Mouse (Mus musculus): ENCODE measurements around the gene Gm28051.

Gene Gm28051

GRCm38 (mm10) chr12:102672857-102673839 lies 84.4 kb downstream of the Gm28051 start:
- CTCF ChIA-PET: interaction anchor here in 1 of 4 experiments (1.0 kb wide), 1 partner anchor 30 kb away, joined by 3 read pairs; no protein-coding TSS in a partner anchor

GRCm38 (mm10) chr12:102672176-102672575 lies 85.4 kb downstream of the Gm28051 start:
- POLR2A ChIA-PET: interaction anchor here in 2 of 4 experiments (0.9 to 2.9 kb wide), 10 partner anchors 9 to 53 kb away, joined by 3 to 14 read pairs (median 4); partner anchors contain the start of gene Itpk1 (in 1 of the 2)
- CTCF ChIA-PET: interaction anchor here in 3 of 4 experiments (0.5 to 1.1 kb wide), 3 partner anchors 30 to 171 kb away, joined by 3 to 7 read pairs (median 4); no protein-coding TSS in a partner anchor

More at GRCm38 (mm10) chr12:102672857-102673839, 84.4 kb downstream of the Gm28051 start:
- POLR2A ChIA-PET: interaction anchor here in 2 of 4 experiments (0.9 to 2.9 kb wide), 12 partner anchors 9 to 77 kb away, joined by 3 to 14 read pairs (median 5); partner anchors contain the start of gene Itpk1 (in 1 of the 2)

GRCm38 (mm10) chr12:102670848-102671247 lies 86.7 kb downstream of the Gm28051 start:
- POLR2A ChIA-PET: interaction anchor here in 2 of 4 experiments (0.7 to 2.9 kb wide), 10 partner anchors 9 to 86 kb away, joined by 3 to 14 read pairs (median 4); partner anchors contain the start of genes Gm28051 (in 1 of the 2), Gon7 (in 1 of the 2) and Ubr7 (in 1 of the 2)
- CTCF ChIA-PET: interaction anchor here in 1 of 4 experiments (1.1 kb wide), 1 partner anchor 32 kb away, joined by 3 read pairs; no protein-coding TSS in a partner anchor
